Mouse (Mus musculus) neural tube, embryonic 11.5 days (tissue): Measurements from ENCODE around the gene Zic4. TPM values are rescaled to one million over a fixed set of nuclear protein-coding genes. Genes with fewer than 3 reads are reported as not detected.

Experiments used
- ATAC-seq: fragments of 200-750 bp; cut with Nextera tagmentation; 2 replicates; pipeline ENCODE4 v1.8.0; 2017; ENCODE audit warnings: moderate number of reproducible peaks, mild to moderate bottlenecking, moderate TSS enrichment, moderate library complexity; ENCODE audit not compliant: insufficient read depth, low FRiP score, low TSS enrichment
- DNase-seq: peaks from one replicate; pipeline ENCODE4 v3.0.0-alpha.2; 2015; ENCODE audit warnings: low spot score
- H3K27ac ChIP-seq: fragments of 300-500 bp; sonication (generic); 2 replicates; pipeline ENCODE4 v1.5.1; 2014; ENCODE audit warnings: low read depth, mild to moderate bottlenecking, low read length
- H3K27me3 ChIP-seq: fragments of 300-500 bp; sonication (generic); 2 replicates; pipeline ENCODE4 v1.6.1; 2014; ENCODE audit warnings: mild to moderate bottlenecking, low read length, mixed read lengths; ENCODE audit not compliant: control insufficient read depth, insufficient read depth
- H3K36me3 ChIP-seq: fragments of 300-500 bp; sonication (generic); 2 replicates; pipeline ENCODE4 v1.6.1; 2014; ENCODE audit warnings: mild to moderate bottlenecking, low read length, moderate library complexity, mixed read lengths; ENCODE audit not compliant: control insufficient read depth, insufficient read depth
- H3K4me1 ChIP-seq: fragments of 300-500 bp; sonication (generic); 2 replicates; pipeline ENCODE4 v1.6.1; 2014; ENCODE audit warnings: low read length, mixed read lengths; ENCODE audit not compliant: control insufficient read depth, insufficient read depth
- H3K4me2 ChIP-seq: fragments of 300-500 bp; sonication (generic); 2 replicates; pipeline ENCODE4 v1.6.1; 2014; ENCODE audit warnings: low read depth, mild to moderate bottlenecking, moderate library complexity
- H3K4me3 ChIP-seq: fragments of 300-500 bp; sonication (generic); 2 replicates; pipeline ENCODE4 v1.5.1; 2014; ENCODE audit warnings: low read depth, low read length
- H3K9ac ChIP-seq: fragments of 300-500 bp; sonication (generic); 2 replicates; pipeline ENCODE4 v1.6.1; 2014; ENCODE audit warnings: mild to moderate bottlenecking, low read length
- H3K9me3 ChIP-seq: fragments of 300-500 bp; sonication (generic); 2 replicates; pipeline ENCODE4 v1.6.1; 2016; ENCODE audit warnings: low read length; ENCODE audit not compliant: control insufficient read depth
- WGBS: fragments of 180-500 bp; shearing (Covaris S2); extraction: QIAGEN DNeasy Blood & Tissue Kit; methylation state at CpG from one replicate; pipeline ENCODE4 v1.1.7; 2014; 5-methylcytosine and 5-hydroxymethylcytosine counted together
- polyA plus RNA-seq: library from polyadenylated mRNA; unstranded; fragments of >200 nt; fragmentation: Nextera tagmentation; extraction: Ambion mirVana; gene quantifications from 2 replicates; pipeline ENCODE4 v1.2.1, GENCODE M21; 2014

The Zic4 gene
- polyA plus RNA-seq, 1 experiment from 2014 or later = 58.1 TPM

DNA sequence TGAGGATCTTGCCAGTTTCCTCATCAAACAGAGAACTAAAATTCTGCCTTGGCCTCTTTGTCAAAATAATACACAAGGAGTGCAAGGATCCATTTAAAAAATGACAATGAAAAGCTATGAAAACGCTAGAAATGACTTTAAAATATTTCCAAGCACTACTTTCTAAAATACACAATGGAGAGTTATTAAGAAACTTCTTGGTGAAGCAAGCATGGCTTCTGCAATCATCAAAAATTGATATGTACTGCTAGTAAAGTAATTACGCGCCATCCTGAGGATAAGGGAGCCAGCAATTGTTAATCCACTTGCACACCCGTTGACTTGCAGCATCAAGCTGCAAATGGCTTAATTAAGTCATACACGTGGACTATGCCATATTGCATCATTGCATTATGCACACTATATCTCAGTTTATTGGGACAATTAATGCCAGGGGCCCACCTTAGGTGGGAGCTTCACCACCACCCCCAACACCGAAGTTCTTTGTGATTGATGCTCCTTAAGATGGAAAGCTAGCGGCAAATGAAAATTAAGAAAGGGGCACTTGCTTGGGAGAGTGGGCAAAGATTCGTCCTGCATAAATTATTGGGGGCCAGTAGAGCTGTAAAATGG lies 38.4 kb downstream of the Zic4 start:
- Histone ChIP-seq H3K4me2 (no peak overlapping the region), H3K4me3 (no peak overlapping the region), H3K9me3 (no peaks in the 10 kb centered on the region), H3K9ac (no peak overlapping the region), H3K27ac (no peak overlapping the region), H3K27me3 (peaks cover 94% of the 10 kb centered on the region), H3K4me1 (peaks cover 2% of the 10 kb centered on the region; the same call in 1 of the 2 replicates), H3K36me3 (no peaks in the 10 kb centered on the region)
- no peak for ATAC-seq
- DNase-seq = no peak
- WGBS = 8% methylated on average over 8 of the region's 8 CpGs

DNA sequence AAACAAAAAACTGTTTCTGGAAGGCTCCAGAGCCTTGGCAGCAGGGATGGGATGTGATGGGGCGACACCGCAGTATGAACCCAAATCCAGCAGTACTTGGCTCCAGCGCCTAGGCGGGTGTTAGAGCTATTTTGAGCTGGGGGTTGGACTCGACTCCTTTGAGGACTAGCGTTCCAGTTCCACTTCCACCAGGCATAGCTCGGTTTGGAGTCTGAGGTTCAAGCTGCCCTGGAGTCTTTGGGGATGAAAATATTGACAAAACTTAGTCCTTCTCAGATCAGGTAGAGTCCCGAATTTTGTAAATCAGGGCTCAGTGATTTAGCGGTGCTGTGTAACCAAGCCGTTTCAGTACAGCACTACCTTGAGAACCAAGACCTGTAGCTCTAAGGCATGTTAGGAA lies 39.3 kb downstream of the Zic4 start:
- DNase-seq (no peak), ATAC-seq (no peak)
- Histone ChIP-seq H3K27ac (no peak overlapping the region), H3K4me1 (peaks cover 2% of the 10 kb centered on the region; the same call in 1 of the 2 replicates), H3K9ac (no peak overlapping the region), H3K4me3 (no peak overlapping the region), H3K27me3 (peaks cover 95% of the 10 kb centered on the region), H3K9me3 (no peaks in the 10 kb centered on the region), H3K36me3 (no peaks in the 10 kb centered on the region), H3K4me2 (no peak overlapping the region)
- WGBS = 3% methylated on average over 10 of the region's 10 CpGs

DNA sequence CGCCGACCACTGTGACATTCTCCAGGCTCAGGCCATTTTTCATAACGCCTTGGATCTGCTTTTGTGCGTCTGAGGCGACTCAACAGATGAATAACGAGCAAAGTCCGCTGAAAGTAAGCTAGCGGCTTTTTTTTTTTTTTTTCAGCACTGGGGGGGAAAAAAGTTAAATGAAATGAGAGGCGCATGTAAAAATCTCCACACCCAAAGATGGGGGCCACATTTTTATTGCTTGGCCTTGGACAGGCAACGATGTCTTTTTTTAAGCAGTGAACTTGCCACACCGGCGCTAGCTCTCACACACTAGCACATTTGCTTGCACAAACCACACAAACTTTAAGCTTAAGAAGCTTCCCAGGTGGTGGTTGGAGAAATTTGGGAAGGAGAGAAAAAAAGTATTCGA lies 42.0 kb downstream of the Zic4 start:
- peak overlapping the region; percentile 38 for H3K4me3 ChIP-seq
- H3K9me3 ChIP-seq = no peaks in the 10 kb centered on the region
- ATAC-seq = no peak
- H3K36me3 ChIP-seq = no peaks in the 10 kb centered on the region
- H3K27me3 ChIP-seq = peaks cover 87% of the 10 kb centered on the region
- H3K9ac ChIP-seq = peak overlapping the region; percentile 68; the same call in 1 of the 2 replicates
- 2% methylated on average over 13 of the region's 13 CpGs for WGBS
- peak overlapping the region; percentile 46 for H3K4me2 ChIP-seq
- H3K27ac ChIP-seq = no peak overlapping the region
- DNase-seq = peak; percentile 43
- H3K4me1 ChIP-seq = peaks cover 2% of the 10 kb centered on the region; the same call in 1 of the 2 replicates

DNA sequence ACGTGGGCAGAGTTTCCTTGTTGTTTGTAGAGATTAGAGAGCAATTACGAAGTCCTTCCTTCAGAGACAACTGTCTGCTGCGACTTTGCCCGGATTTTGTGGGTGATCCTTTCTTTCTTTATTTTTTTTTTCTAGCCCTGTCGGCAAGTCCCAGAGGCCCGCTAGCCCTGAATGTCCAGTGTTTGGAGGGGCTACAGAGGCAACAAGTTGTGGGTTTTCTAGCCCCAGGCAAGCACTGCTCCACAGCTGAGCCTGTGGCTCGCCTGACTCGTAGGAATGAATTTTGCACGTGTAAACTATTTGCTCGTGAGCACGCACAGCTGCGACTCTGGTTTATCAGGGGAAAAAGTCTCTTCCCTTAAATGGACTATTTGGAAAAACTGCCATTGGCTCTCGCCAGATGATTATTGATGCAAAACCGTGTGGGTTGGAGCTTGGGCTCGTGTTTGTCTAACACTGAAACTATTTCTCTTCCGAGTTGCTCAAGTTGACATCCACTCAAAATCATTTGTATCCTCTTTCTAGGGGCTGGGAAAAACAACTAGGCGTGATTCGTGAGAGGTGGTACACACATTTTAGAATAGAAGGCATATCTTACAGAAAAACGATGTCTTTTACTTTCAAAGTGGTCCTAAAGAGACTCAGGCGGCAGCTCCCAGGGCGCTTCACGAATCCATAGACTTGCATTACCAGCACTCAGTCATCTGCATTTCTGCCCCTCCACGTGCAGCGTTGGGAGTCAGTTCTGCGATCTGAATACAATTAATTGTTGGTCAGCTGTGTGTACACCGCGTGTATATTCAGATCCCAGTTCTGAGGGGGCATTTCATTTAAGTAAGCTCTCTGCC lies 42.9 kb downstream of the Zic4 start:
- Histone ChIP-seq H3K4me3 (peak overlapping the region; percentile 38), H3K4me1 (peaks cover 2% of the 10 kb centered on the region; the same call in 1 of the 2 replicates), H3K4me2 (peak overlapping the region; percentile 46), H3K9me3 (no peaks in the 10 kb centered on the region), H3K9ac (peak overlapping the region; percentile 68), H3K27me3 (peaks cover 88% of the 10 kb centered on the region), H3K27ac (peak overlapping the region; percentile 70), H3K36me3 (no peaks in the 10 kb centered on the region)
- WGBS = under 1% methylated on average over 27 of the region's 27 CpGs
- ATAC-seq = no peak
- DNase-seq = peak; percentile 62

DNA sequence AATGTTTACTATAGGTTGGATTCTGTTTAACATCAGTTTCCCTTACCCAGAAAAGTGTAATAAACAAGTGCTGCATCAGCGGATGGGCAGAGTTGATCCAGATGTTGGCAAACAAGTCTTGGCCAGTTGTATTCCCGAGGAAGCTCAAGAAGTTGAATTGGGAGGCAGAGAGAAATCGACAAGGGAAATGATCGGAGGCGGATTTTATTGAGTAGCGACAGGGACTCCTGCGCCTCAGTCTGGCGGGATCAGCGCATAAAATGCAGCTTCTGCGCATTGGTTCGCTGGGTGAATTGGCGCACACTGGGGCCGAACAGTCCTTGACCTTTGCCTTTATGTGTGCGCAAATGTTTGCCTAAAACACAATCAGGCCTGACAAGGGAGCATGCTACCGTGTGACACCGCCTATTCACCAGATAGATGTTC lies 43.6 kb downstream of the Zic4 start:
- Histone ChIP-seq H3K36me3 (no peaks in the 10 kb centered on the region), H3K9me3 (no peaks in the 10 kb centered on the region), H3K27me3 (peaks cover 88% of the 10 kb centered on the region), H3K9ac (peak overlapping the region; percentile 68), H3K27ac (peak overlapping the region; percentile 70), H3K4me2 (peak overlapping the region; percentile 46), H3K4me3 (peak overlapping the region; percentile 38), H3K4me1 (peaks cover 2% of the 10 kb centered on the region; the same call in 1 of the 2 replicates)
- 0 out of 2 replicates have a peak, but pooled peaks have one; percentile 32 for ATAC-seq
- WGBS = 0% methylated on average over 16 of the region's 16 CpGs
- peak; percentile 67 for DNase-seq

DNA sequence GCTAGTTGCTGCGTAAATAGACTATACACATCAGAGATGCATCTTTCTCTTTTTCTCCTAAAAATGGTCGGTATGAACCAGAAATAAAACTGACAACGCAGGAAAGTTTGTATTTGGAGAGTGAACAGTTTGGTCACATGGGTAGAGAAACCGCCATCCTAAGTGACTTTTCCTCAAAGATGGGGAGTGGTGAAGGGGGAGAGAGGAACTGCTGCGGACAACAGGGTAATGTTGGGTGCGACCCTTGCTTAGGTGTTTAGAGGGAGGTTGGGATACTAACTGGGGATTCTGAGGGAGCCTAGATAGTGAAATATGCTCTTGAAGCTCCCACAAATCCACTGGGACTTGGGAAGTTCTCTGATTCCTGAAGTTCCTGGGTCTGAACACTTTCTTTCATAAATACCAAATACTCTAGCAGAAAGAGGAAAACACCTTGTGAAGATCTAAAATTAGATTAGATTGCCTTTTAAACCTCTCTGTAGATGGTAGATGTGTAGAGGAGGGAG lies 44.1 kb downstream of the Zic4 start:
- no peak for DNase-seq
- H3K4me3 ChIP-seq = peak overlapping the region; percentile 38
- H3K9ac ChIP-seq = peak overlapping the region; percentile 68; the same call in 1 of the 2 replicates
- WGBS = under 1% methylated on average over 6 of the region's 6 CpGs
- no peaks in the 10 kb centered on the region for H3K9me3 ChIP-seq
- no peak for ATAC-seq
- peak overlapping the region; percentile 46 for H3K4me2 ChIP-seq
- peaks cover 2% of the 10 kb centered on the region; the same call in 1 of the 2 replicates for H3K4me1 ChIP-seq
- peaks cover 85% of the 10 kb centered on the region for H3K27me3 ChIP-seq
- H3K27ac ChIP-seq = no peak overlapping the region
- no peaks in the 10 kb centered on the region for H3K36me3 ChIP-seq

DNA sequence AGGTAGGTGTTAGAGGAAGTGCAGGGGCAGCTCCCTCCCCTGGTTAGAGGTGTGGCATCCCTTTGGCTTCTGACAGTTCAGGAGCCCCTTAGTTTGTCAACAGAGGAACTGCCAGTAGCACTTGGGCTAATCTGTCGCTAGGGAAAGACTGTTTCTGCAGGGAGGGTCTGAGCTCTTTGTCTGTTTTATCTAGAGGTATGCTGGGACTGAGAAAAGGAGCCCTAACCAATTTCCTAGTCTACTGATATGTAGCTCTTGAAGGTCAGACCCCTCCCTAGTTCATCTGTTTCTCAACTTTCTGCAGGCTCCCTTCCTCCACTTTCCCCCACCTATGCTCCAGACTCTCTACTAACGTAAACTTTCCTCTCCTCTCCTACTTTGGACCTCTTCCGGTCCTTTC lies 47.6 kb downstream of the Zic4 start:
- DNase-seq (no peak), ATAC-seq (no peak)
- WGBS = 1% methylated on average over 3 of the region's 3 CpGs
- Histone ChIP-seq H3K4me2 (peak overlapping the region; percentile 30; the same call in 1 of the 2 replicates), H3K4me3 (no peak overlapping the region), H3K27me3 (peaks cover 58% of the 10 kb centered on the region), H3K9me3 (no peaks in the 10 kb centered on the region), H3K36me3 (no peaks in the 10 kb centered on the region), H3K9ac (no peak overlapping the region), H3K27ac (no peak overlapping the region), H3K4me1 (peaks cover 4% of the 10 kb centered on the region; the same call in 1 of the 2 replicates)

- DNase-seq (peak; percentile 77), ATAC-seq (peak; percentile 69)
- Histone ChIP-seq H3K4me3 (no peak overlapping the region), H3K9ac (no peak overlapping the region), H3K4me2 (peak overlapping the region; percentile 14; the same call in 1 of the 2 replicates), H3K4me1 (peaks cover 4% of the 10 kb centered on the region; the same call in 1 of the 2 replicates), H3K27ac (no peak overlapping the region), H3K36me3 (no peaks in the 10 kb centered on the region), H3K27me3 (peaks cover 50% of the 10 kb centered on the region), H3K9me3 (no peaks in the 10 kb centered on the region)
- under 1% methylated on average over 12 of the region's 12 CpGs for WGBS
Observed at GRCm38 (mm10) chr9:91414007-91414661, 51.9 kb downstream of the Zic4 start.
